Mouse (Mus musculus): ENCODE results near the gene Nectin2. TPM values are rescaled to one million over a fixed set of nuclear protein-coding genes. Genes with fewer than 3 reads are reported as not detected.

Gene Nectin2
- total RNA-seq, 2 experiments from 2014 or later = 0.64 to 2.0 TPM

Other genes starting within 250 kb of the Nectin2 start
- gene Bloc1s3, start 242.1 kb downstream of the Nectin2 start, total RNA-seq (2021) = 1 to 10 TPM; 1.9 to 2.2 TPM
- 1 to 10 TPM; 9.0 to 9.4 TPM for gene Trappc6a, start 242.1 kb downstream of the Nectin2 start, total RNA-seq (2021)
- not detected for gene Nkpd1, start 232.6 kb downstream of the Nectin2 start, total RNA-seq (2021)
- 10 to 100 TPM; 43.4 to 47.5 TPM for gene Ppp1r37, start 187.4 kb downstream of the Nectin2 start, total RNA-seq (2021)
- under 1 TPM; 0.43 to 0.71 TPM for gene Zfp296, start 173.2 kb downstream of the Nectin2 start, total RNA-seq (2021)
- gene Gemin7, start 172.9 kb downstream of the Nectin2 start, total RNA-seq (2021) = 10 to 100 TPM; 72.9 to 81.2 TPM
- 10 to 100 TPM in 1 of 2 experiments, 1 to 10 TPM in 1; 8.7 to 10.4 TPM for gene Clasrp, start 146.0 kb downstream of the Nectin2 start, total RNA-seq (2021)
- 10 to 100 TPM in 1 of 2 experiments, 1 to 10 TPM in 1; 6.7 to 11.0 TPM for gene Relb, start 121.0 kb downstream of the Nectin2 start, total RNA-seq (2021)
- 10 to 100 TPM; 46.8 to 47.3 TPM for gene Clptm1, start 85.5 kb downstream of the Nectin2 start, total RNA-seq (2021)
- under 1 TPM in 1 of 2 experiments, not detected in 1; 0.74 TPM for gene Apoc2, start 72.5 kb downstream of the Nectin2 start, total RNA-seq (2021)
- gene Gm44805, start 69.1 kb downstream of the Nectin2 start, total RNA-seq (2021) = not detected
- gene Apoc4, start 69.0 kb downstream of the Nectin2 start, total RNA-seq (2021) = under 1 TPM in 1 of 2 experiments, not detected in 1; 0.95 TPM
- gene Apoc1, start 57.8 kb downstream of the Nectin2 start, total RNA-seq (2021) = 1 to 10 TPM in 1 of 2 experiments, under 1 TPM in 1; 0.84 to 4.3 TPM
- 10 to 100 TPM; 59.5 to 87.1 TPM for gene Apoe, start 51.3 kb downstream of the Nectin2 start, total RNA-seq (2021)
- gene Tomm40, start 35.0 kb downstream of the Nectin2 start, total RNA-seq (2021) = 10 to 100 TPM; 40.8 to 44.0 TPM
- gene Bcam, start 20.5 kb upstream of the Nectin2 start, total RNA-seq (2021) = 10 to 100 TPM; 17.4 to 28.5 TPM
- gene Cblc, start 46.3 kb upstream of the Nectin2 start, total RNA-seq (2021) = not detected
- gene Bcl3, start 72.3 kb upstream of the Nectin2 start, total RNA-seq (2021) = 1 to 10 TPM; 1.0 to 2.0 TPM
- not detected for gene Gm19345, start 101.5 kb upstream of the Nectin2 start, total RNA-seq (2021)
- gene Ceacam16, start 110.8 kb upstream of the Nectin2 start, total RNA-seq (2021) = not detected
- not detected for gene Ceacam19, start 137.5 kb upstream of the Nectin2 start, total RNA-seq (2021)
- 1 to 10 TPM; 4.3 to 7.6 TPM for gene Pvr, start 170.7 kb upstream of the Nectin2 start, total RNA-seq (2021)
- gene Igsf23, start 200.3 kb upstream of the Nectin2 start, total RNA-seq (2021) = not detected
- not detected for gene Ceacam20, start 214.9 kb upstream of the Nectin2 start, total RNA-seq (2021)
- not detected for gene Nlrp9b, start 241.0 kb upstream of the Nectin2 start, total RNA-seq (2021)

Data from gastrocnemius, adult 18-20 months (tissue).